Mouse (Mus musculus) heart, embryonic 16.5 days (tissue): ENCODE results near the gene Vasn. TPM values are rescaled to one million over a fixed set of nuclear protein-coding genes. Genes with fewer than 3 reads are reported as not detected.

Source experiments
- ATAC-seq: fragments of 200-750 bp; cut with Nextera tagmentation; replicated peaks from 2 replicates; pipeline ENCODE4 v1.8.0; 2017; ENCODE audit warnings: moderate number of reproducible peaks; ENCODE audit not compliant: insufficient read depth, low FRiP score; ENCODE audit errors: extremely low read depth
- H3K27ac ChIP-seq: fragments of 300-500 bp; sonication (generic); 2 replicates; pipeline ENCODE4 v1.5.1; 2014; ENCODE audit warnings: mild to moderate bottlenecking, low read length, control low read depth, moderate library complexity
- H3K27me3 ChIP-seq: fragments of 300-500 bp; sonication (generic); 2 replicates; pipeline ENCODE4 v1.6.1; 2014; ENCODE audit warnings: low read length, mixed read lengths; ENCODE audit not compliant: control insufficient read depth, insufficient read depth
- H3K36me3 ChIP-seq: fragments of 300-500 bp; sonication (generic); 2 replicates; pipeline ENCODE4 v1.6.1; 2014; ENCODE audit not compliant: control insufficient read depth, insufficient read depth
- H3K4me1 ChIP-seq: fragments of 300-500 bp; sonication (generic); 2 replicates; pipeline ENCODE4 v1.6.1; 2014; ENCODE audit warnings: low read length, mixed read lengths; ENCODE audit not compliant: control insufficient read depth, insufficient read depth
- H3K4me2 ChIP-seq: fragments of 300-500 bp; sonication (generic); 2 replicates; pipeline ENCODE4 v1.6.1; 2014; ENCODE audit warnings: low read depth, mild to moderate bottlenecking, control low read depth, low read length
- H3K4me3 ChIP-seq: fragments of 300-500 bp; sonication (generic); 2 replicates; pipeline ENCODE4 v1.5.1; 2014; ENCODE audit warnings: mild to moderate bottlenecking, control low read depth, low read length
- H3K9ac ChIP-seq: fragments of 300-500 bp; sonication (generic); 2 replicates; pipeline ENCODE4 v1.6.1; 2014; ENCODE audit warnings: low read length, control low read depth
- H3K9me3 ChIP-seq: fragments of 300-500 bp; sonication (generic); replicated peaks from 2 replicates; pipeline ENCODE4 v1.6.1; 2016; ENCODE audit warnings: low read length; ENCODE audit not compliant: control insufficient read depth
- WGBS: fragments of 180-500 bp; shearing (Covaris S2); extraction: QIAGEN DNeasy Blood & Tissue Kit; methylation state at CpG from one replicate; pipeline ENCODE4 v1.1.7; 2014; 5-methylcytosine and 5-hydroxymethylcytosine counted together
- polyA plus RNA-seq: library from polyadenylated mRNA; unstranded; fragments of >200 nt; fragmentation: Nextera tagmentation; extraction: Ambion mirVana; gene quantifications from 2 replicates; pipeline ENCODE4 v1.2.1, GENCODE M21; 2015

Vasn gene
- polyA plus RNA-seq: 15.7 and 17.2 TPM in 2 replicates

- no peaks in the 10 kb centered on the region for H3K9me3 ChIP-seq
- under 1% methylated on average over 22 of the region's 22 CpGs for WGBS
- H3K27ac ChIP-seq: peak within 1 kb of the TSS; percentile 94
- H3K9ac ChIP-seq: peak within 1 kb of the TSS; percentile 91
- peaks cover 64% of the 10 kb centered on the region for H3K4me1 ChIP-seq
- H3K4me2 ChIP-seq: peak within 1 kb of the TSS; percentile 94
- peak within 1 kb of the TSS; percentile 86 for H3K4me3 ChIP-seq
- no peaks in the 10 kb centered on the region for H3K36me3 ChIP-seq
- H3K27me3 ChIP-seq: no peaks in the 10 kb centered on the region
- ATAC-seq: peak; percentile 83
Observed at GRCm38 (mm10) chr16:4639831-4640237, at the start of gene Vasn, which contains the start of gene Dnaja3. Gene Vasn, plus strand, starts transcription at chr16:4639941. Gene Dnaja3, plus strand, starts transcription at chr16:4639989.

GRCm38 (mm10) chr16:4590236-4590635, 49.5 kb upstream of the Vasn start:
- no peaks in the 10 kb centered on the region for H3K9me3 ChIP-seq
- no peak overlapping the region for H3K27ac ChIP-seq
- no peak overlapping the region for H3K4me2 ChIP-seq
- no peaks in the 10 kb centered on the region for H3K27me3 ChIP-seq
- ATAC-seq: no peak
- H3K9ac ChIP-seq: no peak overlapping the region
- H3K4me1 ChIP-seq: peaks cover 27% of the 10 kb centered on the region
- H3K4me3 ChIP-seq: no peak overlapping the region
- 92% methylated on average over 9 of the region's 9 CpGs for WGBS
- H3K36me3 ChIP-seq: peaks cover 8% of the 10 kb centered on the region

GRCm38 (mm10) chr16:4592909-4593875, 46.5 kb upstream of the Vasn start:
- Histone ChIP-seq H3K4me3 (peak overlapping the region; percentile 83), H3K4me2 (peak overlapping the region; percentile 67), H3K9ac (peak overlapping the region; percentile 89), H3K4me1 (peaks cover 40% of the 10 kb centered on the region), H3K36me3 (peaks cover 8% of the 10 kb centered on the region), H3K27ac (peak overlapping the region; percentile 93), H3K27me3 (no peaks in the 10 kb centered on the region), H3K9me3 (no peaks in the 10 kb centered on the region)
- WGBS: 13% methylated on average over 32 of the region's 32 CpGs
- no peak for ATAC-seq

- H3K27me3 ChIP-seq: no peaks in the 10 kb centered on the region
- no peaks in the 10 kb centered on the region for H3K9me3 ChIP-seq
- peak within 1 kb of the TSS; percentile 93 for H3K27ac ChIP-seq
- peak; percentile 84 for ATAC-seq
- H3K36me3 ChIP-seq: peaks cover 8% of the 10 kb centered on the region
- WGBS: under 1% methylated on average over 35 of the region's 74 CpGs
- H3K4me3 ChIP-seq: peak within 1 kb of the TSS; percentile 83
- peaks cover 50% of the 10 kb centered on the region for H3K4me1 ChIP-seq
- peak within 1 kb of the TSS; percentile 89 for H3K9ac ChIP-seq
- peak within 1 kb of the TSS; percentile 67 for H3K4me2 ChIP-seq
Observed at GRCm38 (mm10) chr16:4593971-4594813, 45.5 kb upstream of the Vasn start, which contains the start of gene Glis2. Gene Glis2, plus strand, starts transcription at chr16:4594713.

- Histone ChIP-seq H3K27ac (peak overlapping the region; percentile 93), H3K36me3 (peaks cover 8% of the 10 kb centered on the region), H3K9me3 (no peaks in the 10 kb centered on the region), H3K4me2 (peak overlapping the region; percentile 67), H3K9ac (peak overlapping the region; percentile 89), H3K27me3 (no peaks in the 10 kb centered on the region), H3K4me1 (peaks cover 55% of the 10 kb centered on the region), H3K4me3 (peak overlapping the region; percentile 83)
- peak; percentile 19; the same call in 1 of the 2 replicates for ATAC-seq
- WGBS: under 1% methylated on average over 45 of the region's 52 CpGs
Observed at GRCm38 (mm10) chr16:4594814-4595526, 44.8 kb upstream of the Vasn start.

GRCm38 (mm10) chr16:4595527-4595963, 44.2 kb upstream of the Vasn start:
- Histone ChIP-seq H3K4me3 (peak overlapping the region; percentile 83), H3K4me1 (peaks cover 61% of the 10 kb centered on the region), H3K4me2 (peak overlapping the region; percentile 67), H3K9me3 (no peaks in the 10 kb centered on the region), H3K9ac (peak overlapping the region; percentile 89), H3K27me3 (no peaks in the 10 kb centered on the region), H3K36me3 (peaks cover 5% of the 10 kb centered on the region), H3K27ac (peak overlapping the region; percentile 93)
- 0 out of 2 replicates have a peak, but pooled peaks have one; percentile 11 for ATAC-seq
- 5% methylated on average over 5 of the region's 5 CpGs for WGBS

GRCm38 (mm10) chr16:4596141-4596728, 43.5 kb upstream of the Vasn start:
- Histone ChIP-seq H3K27me3 (no peaks in the 10 kb centered on the region), H3K4me2 (peak overlapping the region; percentile 67), H3K36me3 (no peaks in the 10 kb centered on the region), H3K4me3 (peak overlapping the region; percentile 83), H3K9me3 (no peaks in the 10 kb centered on the region), H3K27ac (peak overlapping the region; percentile 93), H3K4me1 (peaks cover 68% of the 10 kb centered on the region), H3K9ac (peak overlapping the region; percentile 89)
- 26% methylated on average over 3 of the region's 3 CpGs for WGBS
- no peak for ATAC-seq

- no peaks in the 10 kb centered on the region for H3K27me3 ChIP-seq
- H3K4me2 ChIP-seq: peak overlapping the region; percentile 67
- no peak overlapping the region for H3K4me3 ChIP-seq
- H3K36me3 ChIP-seq: no peaks in the 10 kb centered on the region
- peaks cover 72% of the 10 kb centered on the region for H3K4me1 ChIP-seq
- 64% methylated on average over 2 of the region's 2 CpGs for WGBS
- H3K9ac ChIP-seq: no peak overlapping the region; the same call in 1 of the 2 replicates
- no peak for ATAC-seq
- peak overlapping the region; percentile 6 for H3K27ac ChIP-seq
- H3K9me3 ChIP-seq: no peaks in the 10 kb centered on the region
Observed at GRCm38 (mm10) chr16:4596836-4597235, 42.9 kb upstream of the Vasn start.
